Mouse (Mus musculus) forebrain, embryonic 10.5 days (tissue): Measurements from ENCODE around the gene Asb5. TPM values are rescaled to one million over a fixed set of nuclear protein-coding genes. Genes with fewer than 3 reads are reported as not detected.
"Not testable (repeated sequence)": the region's sequence is repeated elsewhere in the genome, so short reads cannot be mapped to it uniquely, and the experiment has no call there.

ENCODE experiments used
- DNase-seq: peaks from one replicate; pipeline ENCODE4 v3.0.0-alpha.2; 2017; ENCODE audit warnings: low spot score; ENCODE audit errors: extremely low spot score
- H3K27ac ChIP-seq: fragments of 300-500 bp; sonication (generic); 2 replicates; pipeline ENCODE4 v1.5.1; 2016; ENCODE audit warnings: mild to moderate bottlenecking
- H3K27me3 ChIP-seq: fragments of 300-500 bp; sonication (generic); 2 replicates; pipeline ENCODE4 v1.6.1; 2016; ENCODE audit warnings: mild to moderate bottlenecking; ENCODE audit not compliant: poor library complexity, severe bottlenecking
- H3K36me3 ChIP-seq: fragments of 300-500 bp; sonication (generic); replicated peaks from 2 replicates; pipeline ENCODE4 v1.6.1; 2016; ENCODE audit warnings: mild to moderate bottlenecking, moderate library complexity
- H3K4me1 ChIP-seq: fragments of 300-500 bp; sonication (generic); 2 replicates; pipeline ENCODE4 v1.6.1; 2016
- H3K4me3 ChIP-seq: fragments of 300-500 bp; sonication (generic); 2 replicates; pipeline ENCODE4 v1.5.1; 2016; ENCODE audit warnings: mild to moderate bottlenecking, moderate library complexity
- H3K9me3 ChIP-seq: fragments of 300-500 bp; sonication (generic); 2 replicates; pipeline ENCODE4 v1.6.1; 2016; ENCODE audit warnings: mild to moderate bottlenecking, moderate library complexity
- WGBS: fragments of 180-500 bp; shearing (Covaris S2); methylation state at CpG from one replicate; pipeline ENCODE4 v1.1.7; 2016; 5-methylcytosine and 5-hydroxymethylcytosine counted together
- polyA plus RNA-seq: library from polyadenylated mRNA; unstranded; fragments of >200 nt; fragmentation: Nextera tagmentation; extraction: Ambion mirVana; gene quantifications from 2 replicates; pipeline ENCODE4 v1.2.1, GENCODE M21; 2016

Asb5 gene
- polyA plus RNA-seq, 1 experiment from 2014 or later: 4.0 TPM

GRCm38 (mm10) chr8:54509221-54509721, 20.1 kb upstream of the Asb5 start:
- peak; percentile 30 for DNase-seq
- Histone ChIP-seq H3K9me3 (no peaks in the 10 kb centered on the region), H3K4me1 (peaks cover 11% of the 10 kb centered on the region), H3K36me3 (no peaks in the 10 kb centered on the region), H3K27ac (peak overlapping the region; percentile 60; the same call in 1 of the 2 replicates), H3K4me3 (peak overlapping the region; percentile 55), H3K27me3 (no peaks in the 10 kb centered on the region)
- WGBS: 1% methylated on average over 10 of the region's 10 CpGs

- 0 out of 2 replicates have a peak, but pooled peaks cover 3% of the 10 kb centered on the region for H3K36me3 ChIP-seq
- H3K9me3 ChIP-seq: no peaks in the 10 kb centered on the region
- H3K27me3 ChIP-seq: no peaks in the 10 kb centered on the region
- no peak overlapping the region for H3K4me3 ChIP-seq
- peaks cover 11% of the 10 kb centered on the region for H3K4me1 ChIP-seq
- no peak for DNase-seq
- 90% methylated on average over 3 of the region's 3 CpGs for WGBS
- H3K27ac ChIP-seq: no peak overlapping the region
These were observed 17.6 kb upstream of the Asb5 start for GRCm38 (mm10) chr8:54511791-54512190.

- 86% methylated on average over 5 of the region's 5 CpGs for WGBS
- peaks cover 11% of the 10 kb centered on the region for H3K4me1 ChIP-seq
- H3K9me3 ChIP-seq, H3K36me3 ChIP-seq, H3K27me3 ChIP-seq, H3K27ac ChIP-seq, DNase-seq, H3K4me3 ChIP-seq: not testable (repeated sequence)
These were observed 17.2 kb upstream of the Asb5 start for GRCm38 (mm10) chr8:54512200-54512599.

- Histone ChIP-seq H3K36me3 (peaks cover 38% of the 10 kb centered on the region), H3K27me3 (no peaks in the 10 kb centered on the region), H3K4me3 (no peak overlapping the region), H3K9me3 (no peaks in the 10 kb centered on the region), H3K27ac (no peak overlapping the region), H3K4me1 (peaks cover 3% of the 10 kb centered on the region; the same call in 1 of the 2 replicates)
- 84% methylated on average over 10 of the region's 10 CpGs for WGBS
- DNase-seq: no peak
These were observed 10.5 kb upstream of the Asb5 start for GRCm38 (mm10) chr8:54518756-54519460.

- H3K36me3 ChIP-seq: peaks cover 48% of the 10 kb centered on the region
- H3K27ac ChIP-seq: no peak overlapping the region
- DNase-seq: no peak
- H3K4me1 ChIP-seq: peaks cover 3% of the 10 kb centered on the region; the same call in 1 of the 2 replicates
- H3K9me3 ChIP-seq: no peaks in the 10 kb centered on the region
- no peak overlapping the region for H3K4me3 ChIP-seq
- 74% methylated on average over 4 of the region's 4 CpGs for WGBS
- no peaks in the 10 kb centered on the region for H3K27me3 ChIP-seq
These were observed 8.9 kb upstream of the Asb5 start for GRCm38 (mm10) chr8:54520516-54520915.

- WGBS: 88% methylated on average over 2 of the region's 2 CpGs
- H3K4me3 ChIP-seq: no peak overlapping the region
- peaks cover 24% of the 10 kb centered on the region for H3K4me1 ChIP-seq
- peaks cover 60% of the 10 kb centered on the region for H3K36me3 ChIP-seq
- H3K27ac ChIP-seq: no peak overlapping the region
- no peaks in the 10 kb centered on the region for H3K9me3 ChIP-seq
- H3K27me3 ChIP-seq: no peaks in the 10 kb centered on the region
- no peak for DNase-seq
These were observed 3.8 kb upstream of the Asb5 start for GRCm38 (mm10) chr8:54525606-54526005.

GRCm38 (mm10) chr8:54526700-54527099, 2.7 kb upstream of the Asb5 start:
- H3K36me3 ChIP-seq: peaks cover 49% of the 10 kb centered on the region
- 98% methylated on average over 6 of the region's 6 CpGs for WGBS
- DNase-seq: no peak

GRCm38 (mm10) chr8:54528571-54528970, 809 bp upstream of the Asb5 start:
- DNase-seq: no peak
- H3K9me3 ChIP-seq: no peaks in the 10 kb centered on the region
- H3K36me3 ChIP-seq: peaks cover 32% of the 10 kb centered on the region
- H3K27me3 ChIP-seq: no peaks in the 10 kb centered on the region
- H3K4me1 ChIP-seq: peaks cover 23% of the 10 kb centered on the region
- peak overlapping the region; percentile 89 for H3K4me3 ChIP-seq
- 72% methylated on average over 7 of the region's 7 CpGs for WGBS
- H3K27ac ChIP-seq: peak overlapping the region; percentile 95; the same call in 1 of the 2 replicates

More at GRCm38 (mm10) chr8:54526700-54527099, 2.7 kb upstream of the Asb5 start:
- Histone ChIP-seq H3K27me3 (no peaks in the 10 kb centered on the region), H3K4me3 (no peak overlapping the region), H3K27ac (no peak overlapping the region), H3K9me3 (no peaks in the 10 kb centered on the region), H3K4me1 (peaks cover 23% of the 10 kb centered on the region)

GRCm38 (mm10) chr8:54535172-54535571, 5.8 kb downstream of the Asb5 start:
- Histone ChIP-seq H3K36me3 (no peaks in the 10 kb centered on the region), H3K9me3 (no peaks in the 10 kb centered on the region), H3K4me1 (peaks cover 4% of the 10 kb centered on the region; the same call in 1 of the 2 replicates), H3K27me3 (no peaks in the 10 kb centered on the region), H3K4me3 (no peak overlapping the region), H3K27ac (no peak overlapping the region)
- no peak for DNase-seq
- 89% methylated on average over 5 of the region's 5 CpGs for WGBS

- Histone ChIP-seq H3K4me1 (no peaks in the 10 kb centered on the region), H3K27me3 (no peaks in the 10 kb centered on the region), H3K27ac (no peak overlapping the region), H3K36me3 (no peaks in the 10 kb centered on the region), H3K4me3 (no peak overlapping the region), H3K9me3 (no peaks in the 10 kb centered on the region)
- 94% methylated on average over 3 of the region's 3 CpGs for WGBS
- DNase-seq: no peak
These were observed 7.9 kb downstream of the Asb5 start for GRCm38 (mm10) chr8:54537285-54537684.

- H3K27me3 ChIP-seq: no peaks in the 10 kb centered on the region
- no peaks in the 10 kb centered on the region for H3K36me3 ChIP-seq
- WGBS: 84% methylated on average over 1 of the region's 1 CpGs
- no peaks in the 10 kb centered on the region for H3K9me3 ChIP-seq
- H3K4me3 ChIP-seq: no peak overlapping the region
- no peak for DNase-seq
- no peaks in the 10 kb centered on the region for H3K4me1 ChIP-seq
- H3K27ac ChIP-seq: no peak overlapping the region
These were observed 12.0 kb downstream of the Asb5 start for GRCm38 (mm10) chr8:54541331-54541730.

GRCm38 (mm10) chr8:54548383-54548782, 19.0 kb downstream of the Asb5 start:
- 78% methylated on average over 6 of the region's 6 CpGs for WGBS
- Histone ChIP-seq H3K4me1 (no peaks in the 10 kb centered on the region), H3K9me3 (no peaks in the 10 kb centered on the region), H3K27ac (no peak overlapping the region), H3K27me3 (no peaks in the 10 kb centered on the region), H3K36me3 (no peaks in the 10 kb centered on the region), H3K4me3 (no peak overlapping the region)
- DNase-seq: no peak

GRCm38 (mm10) chr8:54550026-54550574, 20.7 kb downstream of the Asb5 start:
- Histone ChIP-seq H3K36me3 (no peaks in the 10 kb centered on the region), H3K4me1 (no peaks in the 10 kb centered on the region), H3K9me3 (no peaks in the 10 kb centered on the region), H3K4me3 (no peak overlapping the region), H3K27me3 (no peaks in the 10 kb centered on the region), H3K27ac (no peak overlapping the region)
- 96% methylated on average over 12 of the region's 12 CpGs for WGBS
- no peak for DNase-seq
